ENCODE assay signal across 9 mouse cellular contexts in genomic region chr6:115480322-115481017, GRCm38 (mm10).
DNase-seq lines count a peak whose midpoint lies in the region; ATAC-seq lines count a peak whose summit lies in the region.
"Had no signal": no experiment of that assay in that cellular context is flagged by ENCODE, and none has a peak within 500 bp of the region (broad histone marks: within the 10 kb centered on the region; RNA-seq: fewer than 3 reads in every experiment).

No protein-coding gene starts in this region.

- H3K4me3 ChIP-seq in heart, embryonic 14.5 days (ENCODE audit: control insufficient read depth in 1 of 2, insufficient read depth in 1 of 2, low read depth in 1 of 2, low read length in 2 of 2): no peak overlapping the region
- no peak overlapping the region for H3K4me3 ChIP-seq in midbrain, embryonic 14.5 days (replicated peaks; ENCODE audit: low read depth, low read length)
- H3K4me3 ChIP-seq: neural tube, embryonic 12.5 days had no signal

- 4% methylated on average over 5 of the region's 5 CpGs for WGBS in heart, embryonic 14.5 days
- WGBS in large intestine, adult 2 months: 14% methylated on average over 5 of the region's 5 CpGs
- 28% methylated on average over 5 of the region's 5 CpGs for WGBS in midbrain, embryonic 14.5 days

- H3K27me3 ChIP-seq in heart, embryonic 14.5 days (ENCODE audit: control insufficient read depth, insufficient read depth, low read length): no peaks in the 10 kb centered on the region
- H3K27me3 ChIP-seq in midbrain, embryonic 14.5 days (ENCODE audit: control insufficient read depth, insufficient read depth, low read length): peaks cover 15% of the 10 kb centered on the region
- H3K27me3 ChIP-seq: neural tube, embryonic 12.5 days had no signal

- peak; percentile 75 for ATAC-seq in heart, embryonic 14.5 days (ENCODE audit: insufficient number of reproducible peaks, insufficient read depth, low FRiP score, low read depth)
- ATAC-seq in midbrain, embryonic 14.5 days (ENCODE audit: low FRiP score, low TSS enrichment): no peak

- H3K4me2 ChIP-seq in heart, embryonic 14.5 days (ENCODE audit: low read length): peak overlapping the region; percentile 26
- H3K4me2 ChIP-seq in midbrain, embryonic 14.5 days (ENCODE audit: low read length): no peak overlapping the region
- H3K4me2 ChIP-seq: neural tube, embryonic 12.5 days had no signal

- DNase-seq in left cerebral cortex, postnatal 14 days (ENCODE audit: low spot score in 2 of 2): peak; percentile 26 to 40
- DNase-seq in left cerebral cortex, adult 11 months (ENCODE audit: low spot score): no peak
- DNase-seq in adrenal gland, postnatal 14 days: peak; percentile 62
- peak; percentile 80 for DNase-seq in large intestine, adult 2 months (ENCODE audit: low read depth, low spot score)
- peak; percentile 8 for DNase-seq in midbrain, embryonic 14.5 days
- DNase-seq in gastrocnemius, postnatal 4 days (ENCODE audit: low spot score in 2 of 2): no peak
- no peak for DNase-seq in retina, embryonic 14.5 days (ENCODE audit: low spot score)

- no peaks in the 10 kb centered on the region for H3K36me3 ChIP-seq in heart, embryonic 14.5 days (ENCODE audit: control insufficient read depth, insufficient read depth, low read length)
- H3K36me3 ChIP-seq in midbrain, embryonic 14.5 days (ENCODE audit: control insufficient read depth, insufficient read depth, low read length): no peaks in the 10 kb centered on the region
- H3K36me3 ChIP-seq: neural tube, embryonic 12.5 days had no signal

- H3K27ac ChIP-seq in heart, embryonic 14.5 days (replicated peaks in 1 of 2; ENCODE audit: control insufficient read depth in 1 of 2, insufficient read depth in 1 of 2, low read depth in 2 of 2, low read length in 2 of 2): peak overlapping the region; percentile 61 to 73; a peak in 3 of 4 replicates
- H3K27ac ChIP-seq in midbrain, embryonic 14.5 days (replicated peaks; ENCODE audit: low read depth, low read length): no peak overlapping the region
- H3K27ac ChIP-seq: neural tube, embryonic 12.5 days had no signal

- intact Hi-C loops in left cerebral cortex, postnatal 14 days (cut with DNase I): no loop called here

- peaks cover 25 to 34% of the 10 kb centered on the region in 2 experiments for H3K4me1 ChIP-seq in heart, embryonic 14.5 days (ENCODE audit: control insufficient read depth in 2 of 2, insufficient read depth in 2 of 2, low read length in 2 of 2)
- H3K4me1 ChIP-seq in midbrain, embryonic 14.5 days (ENCODE audit: control insufficient read depth, insufficient read depth, low read length): 0 out of 2 replicates have a peak, but pooled peaks cover 4% of the 10 kb centered on the region
- H3K4me1 ChIP-seq: neural tube, embryonic 12.5 days had no signal

- no peaks in the 10 kb centered on the region for H3K9me3 ChIP-seq in heart, embryonic 14.5 days (ENCODE audit: control insufficient read depth, low read length)
- no peaks in the 10 kb centered on the region for H3K9me3 ChIP-seq in midbrain, embryonic 14.5 days (ENCODE audit: control insufficient read depth, low read length)
- H3K9me3 ChIP-seq: neural tube, embryonic 12.5 days had no signal

- H3K9ac ChIP-seq in heart, embryonic 14.5 days (ENCODE audit: low read length): no peak overlapping the region
- no peak overlapping the region for H3K9ac ChIP-seq in midbrain, embryonic 14.5 days (replicated peaks; ENCODE audit: low read length)
- H3K9ac ChIP-seq: neural tube, embryonic 12.5 days had no signal

Comparison
In these comparisons a context has a peak if more than half of its experiments do, and no peak if none do; other contexts are left out.
1. DNase-seq: peak in left cerebral cortex, postnatal 14 days (2 of 2), adrenal gland, postnatal 14 days (single experiment), large intestine, adult 2 months (single experiment) and midbrain, embryonic 14.5 days (single experiment); none in left cerebral cortex, adult 11 months (single experiment), gastrocnemius, postnatal 4 days (0 of 2) and retina, embryonic 14.5 days (single experiment).